Mouse (Mus musculus) neural tube, embryonic 13.5 days (tissue): ENCODE data around the gene Nme9. TPM values are rescaled to one million over a fixed set of nuclear protein-coding genes. Genes with fewer than 3 reads are reported as not detected.
A peak's percentile ranks its signal among the peaks of the same experiment; 100 is the strongest.

Experiments
- ATAC-seq: fragments of 200-750 bp; cut with Nextera tagmentation; 2 replicates; pipeline ENCODE4 v1.8.0; 2017; ENCODE audit warnings: low read depth, mild to moderate bottlenecking, moderate TSS enrichment, moderate library complexity
- H3K27ac ChIP-seq: fragments of 300-500 bp; sonication (generic); replicated peaks from 2 replicates; pipeline ENCODE4 v1.5.1; 2015; ENCODE audit warnings: moderate library complexity, mild to moderate bottlenecking, inconsistent platforms
- H3K27me3 ChIP-seq: fragments of 300-500 bp; sonication (generic); 2 replicates; pipeline ENCODE4 v1.6.1; 2015; ENCODE audit warnings: mild to moderate bottlenecking, inconsistent platforms
- H3K36me3 ChIP-seq: fragments of 300-500 bp; sonication (generic); 2 replicates; pipeline ENCODE4 v1.6.1; 2015; ENCODE audit warnings: mild to moderate bottlenecking, inconsistent platforms
- H3K4me1 ChIP-seq: fragments of 300-500 bp; sonication (generic); replicated peaks from 2 replicates; pipeline ENCODE4 v1.6.1; 2015; ENCODE audit warnings: inconsistent platforms
- H3K4me2 ChIP-seq: fragments of 300-500 bp; sonication (generic); 2 replicates; pipeline ENCODE4 v1.6.1; 2015; ENCODE audit warnings: inconsistent platforms, mild to moderate bottlenecking, moderate library complexity
- H3K4me3 ChIP-seq: fragments of 300-500 bp; sonication (generic); 2 replicates; pipeline ENCODE4 v1.5.1; 2015; ENCODE audit warnings: mild to moderate bottlenecking, inconsistent platforms
- H3K9ac ChIP-seq: fragments of 300-500 bp; sonication (generic); 2 replicates; pipeline ENCODE4 v1.6.1; 2015; ENCODE audit warnings: moderate library complexity, mild to moderate bottlenecking, inconsistent platforms
- H3K9me3 ChIP-seq: fragments of 300-500 bp; sonication (generic); 2 replicates; pipeline ENCODE4 v1.6.1; 2016; ENCODE audit warnings: inconsistent platforms
- WGBS: fragments of 180-500 bp; shearing (Covaris S2); methylation state at CpG from one replicate; pipeline ENCODE4 v1.1.7; 2015; 5-methylcytosine and 5-hydroxymethylcytosine counted together
- polyA plus RNA-seq: library from polyadenylated mRNA; unstranded; fragments of >200 nt; fragmentation: Nextera tagmentation; extraction: Ambion mirVana; gene quantifications from 2 replicates; pipeline ENCODE4 v1.2.1, GENCODE M21; 2015

The Nme9 gene
- not detected in 2 replicates for polyA plus RNA-seq

- H3K9me3 ChIP-seq = no peaks in the 10 kb centered on the region
- no peak within 1 kb of the TSS for H3K4me3 ChIP-seq
- H3K27ac ChIP-seq = no peak within 1 kb of the TSS
- no peaks in the 10 kb centered on the region for H3K36me3 ChIP-seq
- peaks cover 18% of the 10 kb centered on the region for H3K27me3 ChIP-seq
- no peak within 1 kb of the TSS for H3K9ac ChIP-seq
- 9% methylated on average over 14 of the region's 14 CpGs for WGBS
- H3K4me2 ChIP-seq = peak within 1 kb of the TSS; percentile 24; the same call in 1 of the 2 replicates
- 0 out of 2 replicates have a peak, but pooled peaks cover 6% of the 10 kb centered on the region for H3K4me1 ChIP-seq
- 0 out of 2 replicates have a peak, but pooled peaks have one; percentile 27 for ATAC-seq
Measured at GRCm38 (mm10) chr9:99451161-99451560, at the start of gene Nme9. Nme9 (plus strand) TSS chr9:99451475.

- no peak overlapping the region for H3K9ac ChIP-seq
- H3K4me2 ChIP-seq = no peak overlapping the region
- no peak overlapping the region for H3K4me3 ChIP-seq
- H3K27me3 ChIP-seq = no peaks in the 10 kb centered on the region
- H3K9me3 ChIP-seq = no peaks in the 10 kb centered on the region
- 81% methylated on average over 3 of the region's 3 CpGs for WGBS
- H3K36me3 ChIP-seq = no peaks in the 10 kb centered on the region
- ATAC-seq = no peak
- H3K4me1 ChIP-seq = peaks cover 2% of the 10 kb centered on the region; the same call in 1 of the 2 replicates
- no peak overlapping the region for H3K27ac ChIP-seq
Measured at GRCm38 (mm10) chr9:99409280-99409679, 42.0 kb upstream of the Nme9 start.

- no peaks in the 10 kb centered on the region for H3K9me3 ChIP-seq
- no peak overlapping the region for H3K9ac ChIP-seq
- no peak overlapping the region for H3K27ac ChIP-seq
- H3K36me3 ChIP-seq = no peaks in the 10 kb centered on the region
- no peak overlapping the region for H3K4me2 ChIP-seq
- H3K4me1 ChIP-seq = peaks cover 15% of the 10 kb centered on the region; the same call in 1 of the 2 replicates
- ATAC-seq = no peak
- H3K27me3 ChIP-seq = no peaks in the 10 kb centered on the region
- 90% methylated on average over 5 of the region's 5 CpGs for WGBS
- no peak overlapping the region for H3K4me3 ChIP-seq
Measured at GRCm38 (mm10) chr9:99411093-99411492, 40.2 kb upstream of the Nme9 start.

- no peak overlapping the region for H3K4me2 ChIP-seq
- H3K27ac ChIP-seq = no peak overlapping the region
- 93% methylated on average over 4 of the region's 4 CpGs for WGBS
- peaks cover 20% of the 10 kb centered on the region for H3K4me1 ChIP-seq
- H3K9ac ChIP-seq = no peak overlapping the region
- ATAC-seq = no peak
- no peaks in the 10 kb centered on the region for H3K9me3 ChIP-seq
- H3K4me3 ChIP-seq = no peak overlapping the region
- no peaks in the 10 kb centered on the region for H3K36me3 ChIP-seq
- no peaks in the 10 kb centered on the region for H3K27me3 ChIP-seq
Measured at GRCm38 (mm10) chr9:99411785-99412184, 39.5 kb upstream of the Nme9 start.

- peaks cover 49% of the 10 kb centered on the region for H3K4me1 ChIP-seq
Measured at GRCm38 (mm10) chr9:99416809-99417208, 34.5 kb upstream of the Nme9 start.

GRCm38 (mm10) chr9:99417288-99417846, 33.9 kb upstream of the Nme9 start:
- Histone ChIP-seq H3K4me2 (no peak overlapping the region), H3K36me3 (no peaks in the 10 kb centered on the region), H3K27me3 (no peaks in the 10 kb centered on the region), H3K9me3 (no peaks in the 10 kb centered on the region), H3K27ac (peak overlapping the region; percentile 66), H3K4me1 (peaks cover 49% of the 10 kb centered on the region), H3K9ac (no peak overlapping the region), H3K4me3 (no peak overlapping the region)
- peak; percentile 55; the same call in 1 of the 2 replicates for ATAC-seq
- WGBS = 54% methylated on average over 4 of the region's 4 CpGs

More at GRCm38 (mm10) chr9:99416809-99417208, 34.5 kb upstream of the Nme9 start:
- Histone ChIP-seq H3K9me3 (no peaks in the 10 kb centered on the region), H3K36me3 (no peaks in the 10 kb centered on the region), H3K27me3 (no peaks in the 10 kb centered on the region), H3K27ac (peak overlapping the region; percentile 66), H3K4me3 (no peak overlapping the region), H3K4me2 (no peak overlapping the region), H3K9ac (no peak overlapping the region)
- no peak for ATAC-seq
- 87% methylated on average over 3 of the region's 3 CpGs for WGBS

GRCm38 (mm10) chr9:99418377-99418776, 32.9 kb upstream of the Nme9 start:
- ATAC-seq = peak; percentile 59
- Histone ChIP-seq H3K4me2 (no peak overlapping the region), H3K9me3 (no peaks in the 10 kb centered on the region), H3K4me1 (peaks cover 58% of the 10 kb centered on the region), H3K27ac (0 out of 2 replicates have a peak overlapping the region, but pooled peaks have one; percentile 34), H3K36me3 (no peaks in the 10 kb centered on the region), H3K4me3 (no peak overlapping the region), H3K9ac (no peak overlapping the region), H3K27me3 (no peaks in the 10 kb centered on the region)
- WGBS = 52% methylated on average over 5 of the region's 5 CpGs

- Histone ChIP-seq H3K9ac (no peak overlapping the region), H3K36me3 (no peaks in the 10 kb centered on the region), H3K9me3 (no peaks in the 10 kb centered on the region), H3K27me3 (no peaks in the 10 kb centered on the region), H3K4me1 (peaks cover 65% of the 10 kb centered on the region), H3K27ac (no peak overlapping the region), H3K4me3 (no peak overlapping the region), H3K4me2 (no peak overlapping the region)
- no peak for ATAC-seq
- WGBS = 77% methylated on average over 8 of the region's 8 CpGs
Measured at GRCm38 (mm10) chr9:99419951-99420701, 31.1 kb upstream of the Nme9 start.

GRCm38 (mm10) chr9:99421914-99422313, 29.4 kb upstream of the Nme9 start:
- Histone ChIP-seq H3K4me3 (no peak overlapping the region), H3K9ac (no peak overlapping the region), H3K4me1 (peaks cover 61% of the 10 kb centered on the region), H3K9me3 (no peaks in the 10 kb centered on the region), H3K27ac (no peak overlapping the region), H3K36me3 (no peaks in the 10 kb centered on the region), H3K27me3 (no peaks in the 10 kb centered on the region), H3K4me2 (no peak overlapping the region)
- WGBS = 83% methylated on average over 3 of the region's 3 CpGs
- ATAC-seq = no peak

GRCm38 (mm10) chr9:99423692-99424573, 27.3 kb upstream of the Nme9 start:
- H3K27me3 ChIP-seq = no peaks in the 10 kb centered on the region
- WGBS = 78% methylated on average over 9 of the region's 9 CpGs
- no peak overlapping the region for H3K27ac ChIP-seq
- ATAC-seq = no peak
- no peak overlapping the region for H3K9ac ChIP-seq
- H3K9me3 ChIP-seq = no peaks in the 10 kb centered on the region
- no peak overlapping the region for H3K4me3 ChIP-seq
- H3K4me2 ChIP-seq = no peak overlapping the region
- H3K36me3 ChIP-seq = no peaks in the 10 kb centered on the region
- peaks cover 41% of the 10 kb centered on the region for H3K4me1 ChIP-seq

- no peak overlapping the region for H3K9ac ChIP-seq
- H3K4me2 ChIP-seq = no peak overlapping the region
- 72% methylated on average over 4 of the region's 4 CpGs for WGBS
- H3K36me3 ChIP-seq = no peaks in the 10 kb centered on the region
- no peak for ATAC-seq
- no peak overlapping the region for H3K27ac ChIP-seq
- H3K4me1 ChIP-seq = peaks cover 40% of the 10 kb centered on the region
- no peaks in the 10 kb centered on the region for H3K27me3 ChIP-seq
- H3K4me3 ChIP-seq = no peak overlapping the region
- no peaks in the 10 kb centered on the region for H3K9me3 ChIP-seq
Measured at GRCm38 (mm10) chr9:99424574-99424863, 26.8 kb upstream of the Nme9 start.

GRCm38 (mm10) chr9:99425262-99425661, 26.0 kb upstream of the Nme9 start:
- Histone ChIP-seq H3K27me3 (no peaks in the 10 kb centered on the region), H3K4me3 (no peak overlapping the region), H3K27ac (no peak overlapping the region), H3K36me3 (no peaks in the 10 kb centered on the region), H3K4me1 (peaks cover 43% of the 10 kb centered on the region), H3K9me3 (no peaks in the 10 kb centered on the region), H3K4me2 (no peak overlapping the region), H3K9ac (no peak overlapping the region)
- ATAC-seq = no peak
- 56% methylated on average over 9 of the region's 9 CpGs for WGBS
